Mouse (Mus musculus): ENCODE data around the gene Pitpnm3.

DNA sequence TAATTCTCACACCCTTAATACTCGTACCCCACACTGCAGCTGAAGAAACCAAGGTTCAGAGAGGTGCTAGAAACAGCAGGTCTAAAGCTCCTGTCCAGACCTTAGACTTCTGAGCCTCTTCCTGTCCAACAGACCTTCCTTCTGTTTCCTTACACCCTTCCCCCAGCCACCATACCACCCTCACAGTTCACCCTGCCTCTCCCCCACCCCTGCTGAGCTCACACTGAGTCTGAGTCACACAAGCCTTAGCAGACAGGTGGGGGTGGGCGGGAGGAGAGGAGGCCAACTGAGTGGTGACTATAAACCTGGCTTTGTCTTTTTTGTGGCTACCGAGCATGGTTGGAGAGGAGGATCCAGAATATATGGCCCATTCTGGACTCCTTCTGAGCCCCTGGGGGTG, 24.9 kb downstream of the Pitpnm3 start:
- TF ChIP-seq CTCF (IDR thresholded peaks at IDR 0.05; ENCODE audit: extremely low read depth, insufficient read depth, low read length) = no peak
- no peak for TF ChIP-seq POLR2A (IDR thresholded peaks at IDR 0.05; ENCODE audit: extremely low read depth, insufficient read depth, low read length)
